Mouse (Mus musculus) hindbrain, embryonic 13.5 days (tissue): ENCODE data around the gene Il1r1. TPM values are rescaled to one million over a fixed set of nuclear protein-coding genes. Genes with fewer than 3 reads are reported as not detected.

Experiments
- ATAC-seq: fragments of 200-750 bp; cut with Nextera tagmentation; 2 replicates; pipeline ENCODE4 v1.8.0; 2017; ENCODE audit warnings: moderate TSS enrichment; ENCODE audit not compliant: low FRiP score
- H3K27ac ChIP-seq: fragments of 300-500 bp; sonication (generic); 2 replicates; pipeline ENCODE4 v1.5.1; 2015; ENCODE audit warnings: inconsistent platforms, mild to moderate bottlenecking, moderate library complexity
- H3K27me3 ChIP-seq: fragments of 300-500 bp; sonication (generic); 2 replicates; pipeline ENCODE4 v1.6.1; 2015; ENCODE audit warnings: mild to moderate bottlenecking, inconsistent platforms
- H3K36me3 ChIP-seq: fragments of 300-500 bp; sonication (generic); 2 replicates; pipeline ENCODE4 v1.6.1; 2015; ENCODE audit warnings: mild to moderate bottlenecking, inconsistent platforms
- H3K4me1 ChIP-seq: fragments of 300-500 bp; sonication (generic); replicated peaks from 2 replicates; pipeline ENCODE4 v1.6.1; 2015; ENCODE audit warnings: inconsistent platforms
- H3K4me2 ChIP-seq: fragments of 300-500 bp; sonication (generic); 2 replicates; pipeline ENCODE4 v1.6.1; 2015; ENCODE audit warnings: inconsistent platforms, mild to moderate bottlenecking, moderate library complexity
- H3K4me3 ChIP-seq: fragments of 300-500 bp; sonication (generic); 2 replicates; pipeline ENCODE4 v1.5.1; 2015; ENCODE audit warnings: mild to moderate bottlenecking, inconsistent platforms
- H3K9ac ChIP-seq: fragments of 300-500 bp; sonication (generic); 2 replicates; pipeline ENCODE4 v1.6.1; 2015; ENCODE audit warnings: mild to moderate bottlenecking, inconsistent platforms
- H3K9me3 ChIP-seq: fragments of 300-500 bp; sonication (generic); 2 replicates; pipeline ENCODE4 v1.6.1; 2016; ENCODE audit warnings: inconsistent platforms
- WGBS: fragments of 180-500 bp; shearing (Covaris S2); methylation state at CpG from one replicate; pipeline ENCODE4 v1.1.7; 2015; 5-methylcytosine and 5-hydroxymethylcytosine counted together
- polyA plus RNA-seq: library from polyadenylated mRNA; unstranded; fragments of >200 nt; fragmentation: Nextera tagmentation; extraction: Ambion mirVana; gene quantifications from 2 replicates; pipeline ENCODE4 v1.2.1, GENCODE M21; 2015

The Il1r1 gene
- polyA plus RNA-seq, 1 experiment from 2014 or later, result 0.74 TPM

DNA sequence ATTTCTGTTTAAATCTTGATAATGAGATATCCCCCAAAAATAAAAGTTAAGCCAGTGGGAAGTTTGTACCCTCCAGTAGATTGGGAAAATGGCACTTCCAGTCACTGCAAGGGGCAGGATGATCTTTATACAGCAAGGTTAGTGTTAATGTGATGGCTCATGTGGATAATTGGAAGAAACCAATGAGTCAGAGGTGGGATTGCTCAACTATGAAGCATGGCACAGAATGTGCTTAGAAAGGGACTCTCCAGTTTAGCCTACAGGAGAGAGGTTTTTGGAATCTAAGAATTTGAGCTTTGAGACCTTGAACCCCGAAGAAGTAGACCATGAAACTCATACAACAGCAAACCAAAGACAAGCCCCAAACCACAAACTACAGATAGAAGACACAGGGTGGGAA is 114.5 kb downstream of the Il1r1 start:
- H3K9me3 ChIP-seq, result no peaks in the 10 kb centered on the region

DNA sequence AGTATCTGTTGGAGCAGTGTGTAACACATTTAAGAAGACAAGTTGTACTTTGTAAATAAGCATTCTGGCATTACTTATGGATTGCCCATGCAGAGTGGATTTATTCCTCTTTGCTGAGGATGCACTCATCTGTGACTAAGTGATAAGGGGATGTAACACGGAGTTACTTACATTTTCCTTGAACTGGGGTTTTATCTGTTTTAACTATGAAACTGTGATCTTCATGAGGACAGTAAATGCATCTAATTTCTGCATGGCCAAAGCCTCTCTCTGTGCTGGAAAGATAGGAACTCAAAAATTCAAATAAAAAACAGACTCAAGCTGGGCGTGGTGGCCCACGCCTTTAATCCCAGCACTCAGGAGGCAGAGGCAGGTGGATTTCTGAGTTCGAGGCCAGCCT is 115.2 kb downstream of the Il1r1 start:
- H3K27ac ChIP-seq, result no peak overlapping the region
- no peak overlapping the region for H3K9ac ChIP-seq
- H3K4me2 ChIP-seq, result no peak overlapping the region
- no peak for ATAC-seq
- H3K36me3 ChIP-seq, result no peaks in the 10 kb centered on the region
- no peaks in the 10 kb centered on the region for H3K4me1 ChIP-seq
- H3K27me3 ChIP-seq, result no peaks in the 10 kb centered on the region
- H3K4me3 ChIP-seq, result no peak overlapping the region
- 87% methylated on average over 4 of the region's 4 CpGs for WGBS
- H3K9me3 ChIP-seq, result no peaks in the 10 kb centered on the region

More for the DNA sequence above, 114.5 kb downstream of the Il1r1 start:
- WGBS, result 92% methylated on average over 1 of the region's 1 CpGs
- H3K9ac ChIP-seq, result no peak overlapping the region
- H3K4me2 ChIP-seq, result no peak overlapping the region
- no peaks in the 10 kb centered on the region for H3K4me1 ChIP-seq
- no peak overlapping the region for H3K27ac ChIP-seq
- no peak for ATAC-seq
- no peak overlapping the region for H3K4me3 ChIP-seq
- no peaks in the 10 kb centered on the region for H3K36me3 ChIP-seq
- H3K27me3 ChIP-seq, result no peaks in the 10 kb centered on the region

GRCm38 (mm10) chr1:40352158-40352903 is 127.5 kb downstream of the Il1r1 start:
- no peaks in the 10 kb centered on the region for H3K9me3 ChIP-seq

DNA sequence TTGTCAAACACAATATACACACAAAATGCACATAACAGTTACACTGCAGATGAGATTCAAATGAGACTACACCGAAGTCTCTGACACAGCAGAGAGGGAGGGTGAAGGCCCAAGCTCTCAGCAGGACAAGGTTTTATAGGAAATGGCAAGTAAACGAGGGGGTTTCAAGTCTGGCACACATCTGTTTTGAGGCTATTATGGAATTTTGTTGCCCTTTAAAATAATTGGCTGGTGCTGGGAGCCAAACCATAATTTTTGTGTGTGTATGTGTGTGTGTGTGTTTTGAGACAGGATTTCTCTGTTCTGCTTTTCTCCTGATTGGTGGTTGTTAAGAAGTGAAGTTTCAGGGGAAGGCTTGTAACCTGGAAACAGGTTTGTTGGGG is 128.0 kb downstream of the Il1r1 start:
- no peak for ATAC-seq
- Histone ChIP-seq H3K4me3 (no peak overlapping the region), H3K4me2 (no peak overlapping the region), H3K27ac (no peak overlapping the region), H3K36me3 (no peaks in the 10 kb centered on the region), H3K27me3 (no peaks in the 10 kb centered on the region), H3K9me3 (no peaks in the 10 kb centered on the region), H3K4me1 (no peaks in the 10 kb centered on the region), H3K9ac (no peak overlapping the region)
- WGBS, result 62% methylated on average over 2 of the region's 2 CpGs

More at GRCm38 (mm10) chr1:40352158-40352903, 127.5 kb downstream of the Il1r1 start:
- no peaks in the 10 kb centered on the region for H3K36me3 ChIP-seq
- H3K4me3 ChIP-seq, result no peak overlapping the region
- 82% methylated on average over 4 of the region's 4 CpGs for WGBS
- no peak overlapping the region for H3K4me2 ChIP-seq
- no peak for ATAC-seq
- no peak overlapping the region for H3K27ac ChIP-seq
- H3K27me3 ChIP-seq, result no peaks in the 10 kb centered on the region
- H3K9ac ChIP-seq, result no peak overlapping the region
- no peaks in the 10 kb centered on the region for H3K4me1 ChIP-seq

GRCm38 (mm10) chr1:40354665-40355064 is 129.8 kb downstream of the Il1r1 start:
- no peak overlapping the region for H3K9ac ChIP-seq
- H3K4me2 ChIP-seq, result no peak overlapping the region
- H3K9me3 ChIP-seq, result no peaks in the 10 kb centered on the region
- no peaks in the 10 kb centered on the region for H3K27me3 ChIP-seq
- no peak overlapping the region for H3K27ac ChIP-seq
- 85% methylated on average over 3 of the region's 3 CpGs for WGBS
- H3K36me3 ChIP-seq, result no peaks in the 10 kb centered on the region
- ATAC-seq, result no peak
- H3K4me3 ChIP-seq, result no peak overlapping the region
- H3K4me1 ChIP-seq, result no peaks in the 10 kb centered on the region

- Histone ChIP-seq H3K27ac (no peak overlapping the region), H3K27me3 (no peaks in the 10 kb centered on the region), H3K4me3 (no peak overlapping the region), H3K4me1 (no peaks in the 10 kb centered on the region), H3K9ac (no peak overlapping the region), H3K9me3 (no peaks in the 10 kb centered on the region), H3K4me2 (no peak overlapping the region), H3K36me3 (no peaks in the 10 kb centered on the region)
- ATAC-seq, result no peak
- 92% methylated on average over 4 of the region's 4 CpGs for WGBS
Measured at GRCm38 (mm10) chr1:40355431-40355843, 130.6 kb downstream of the Il1r1 start.

GRCm38 (mm10) chr1:40355904-40356521 is 131.1 kb downstream of the Il1r1 start:
- Histone ChIP-seq H3K4me2 (no peak overlapping the region), H3K4me3 (no peak overlapping the region), H3K9me3 (no peaks in the 10 kb centered on the region), H3K36me3 (no peaks in the 10 kb centered on the region), H3K4me1 (no peaks in the 10 kb centered on the region), H3K27ac (no peak overlapping the region), H3K9ac (no peak overlapping the region), H3K27me3 (no peaks in the 10 kb centered on the region)
- WGBS, result 91% methylated on average over 10 of the region's 10 CpGs
- no peak for ATAC-seq

DNA sequence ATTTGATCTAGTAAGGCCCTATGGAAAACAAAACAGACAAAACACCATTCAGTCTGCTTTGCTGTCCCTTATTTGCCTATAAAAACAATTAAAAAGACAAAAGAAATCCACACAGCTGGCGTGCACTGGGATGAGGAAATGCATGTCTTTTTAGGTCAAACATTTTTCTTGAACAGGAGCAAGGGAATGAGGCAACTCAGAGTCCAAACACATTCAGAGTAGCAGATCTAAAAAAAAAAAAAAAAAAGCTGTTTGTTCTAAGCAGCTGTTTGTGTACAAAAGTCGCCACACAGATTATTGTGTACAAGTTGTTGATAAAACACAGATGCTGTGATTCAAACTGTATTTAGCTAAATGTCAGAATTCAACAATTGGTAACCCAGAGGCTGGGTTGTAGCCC is 133.0 kb downstream of the Il1r1 start:
- no peak overlapping the region for H3K4me3 ChIP-seq
- no peak overlapping the region for H3K9ac ChIP-seq
- no peak overlapping the region for H3K4me2 ChIP-seq
- no peak for ATAC-seq
- no peaks in the 10 kb centered on the region for H3K27me3 ChIP-seq
- WGBS, result 41% methylated on average over 2 of the region's 2 CpGs
- H3K9me3 ChIP-seq, result no peaks in the 10 kb centered on the region
- H3K4me1 ChIP-seq, result no peaks in the 10 kb centered on the region
- H3K36me3 ChIP-seq, result no peaks in the 10 kb centered on the region
- no peak overlapping the region for H3K27ac ChIP-seq

- Histone ChIP-seq H3K9me3 (no peaks in the 10 kb centered on the region), H3K4me1 (no peaks in the 10 kb centered on the region), H3K9ac (no peak overlapping the region), H3K4me2 (no peak overlapping the region), H3K36me3 (no peaks in the 10 kb centered on the region), H3K4me3 (no peak overlapping the region), H3K27me3 (no peaks in the 10 kb centered on the region), H3K27ac (no peak overlapping the region)
- ATAC-seq, result no peak
- 74% methylated on average over 2 of the region's 2 CpGs for WGBS
Measured at GRCm38 (mm10) chr1:40358351-40358750, 133.5 kb downstream of the Il1r1 start.

- Histone ChIP-seq H3K36me3 (no peaks in the 10 kb centered on the region), H3K4me1 (no peaks in the 10 kb centered on the region)
- 88% methylated on average over 4 of the region's 4 CpGs for WGBS
Measured at GRCm38 (mm10) chr1:40358771-40359181, 133.9 kb downstream of the Il1r1 start.

DNA sequence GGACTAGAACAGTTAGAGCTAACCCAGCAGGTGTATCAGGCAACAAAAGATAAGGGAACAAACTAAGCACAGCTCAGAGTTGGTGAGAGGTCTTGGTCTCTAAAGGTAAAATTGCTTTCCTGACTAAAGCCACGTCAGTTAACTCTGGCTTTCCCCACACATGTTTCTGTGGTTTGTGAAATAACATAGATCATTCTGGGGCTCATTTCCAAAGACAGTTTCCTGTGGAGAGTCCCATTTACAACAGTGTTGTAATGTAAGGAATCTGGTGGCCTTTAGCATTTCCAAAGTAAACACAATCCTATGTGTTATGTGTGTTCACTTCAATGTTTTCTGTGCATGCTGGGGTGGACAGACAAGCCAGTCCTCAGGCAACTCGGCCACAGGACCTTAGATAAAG is 134.9 kb downstream of the Il1r1 start:
- no peaks in the 10 kb centered on the region for H3K9me3 ChIP-seq
- ATAC-seq, result no peak
- H3K9ac ChIP-seq, result no peak overlapping the region
- 67% methylated on average over 2 of the region's 2 CpGs for WGBS
- 0 out of 2 replicates have a peak, but pooled peaks cover 4% of the 10 kb centered on the region for H3K4me1 ChIP-seq
- no peak overlapping the region for H3K4me2 ChIP-seq
- no peaks in the 10 kb centered on the region for H3K36me3 ChIP-seq
- no peak overlapping the region for H3K27ac ChIP-seq
- H3K27me3 ChIP-seq, result no peaks in the 10 kb centered on the region
- H3K4me3 ChIP-seq, result no peak overlapping the region

More at GRCm38 (mm10) chr1:40358771-40359181, 133.9 kb downstream of the Il1r1 start:
- H3K9me3 ChIP-seq, result no peaks in the 10 kb centered on the region
- H3K9ac ChIP-seq, result no peak overlapping the region
- no peak overlapping the region for H3K4me3 ChIP-seq
- no peak overlapping the region for H3K4me2 ChIP-seq
- H3K27ac ChIP-seq, result no peak overlapping the region
- H3K27me3 ChIP-seq, result no peaks in the 10 kb centered on the region
- no peak for ATAC-seq

GRCm38 (mm10) chr1:40360969-40361368 is 136.1 kb downstream of the Il1r1 start:
- H3K4me1 ChIP-seq, result 0 out of 2 replicates have a peak, but pooled peaks cover 5% of the 10 kb centered on the region
- H3K27ac ChIP-seq, result no peak overlapping the region
- H3K9me3 ChIP-seq, result no peaks in the 10 kb centered on the region
- H3K4me2 ChIP-seq, result no peak overlapping the region
- H3K27me3 ChIP-seq, result no peaks in the 10 kb centered on the region
- no peaks in the 10 kb centered on the region for H3K36me3 ChIP-seq
- no peak overlapping the region for H3K4me3 ChIP-seq
- no peak for ATAC-seq
- 77% methylated on average over 7 of the region's 7 CpGs for WGBS
- no peak overlapping the region for H3K9ac ChIP-seq

GRCm38 (mm10) chr1:40361596-40361995 is 136.7 kb downstream of the Il1r1 start:
- ATAC-seq, result no peak
- Histone ChIP-seq H3K9ac (no peak overlapping the region), H3K9me3 (no peaks in the 10 kb centered on the region), H3K27me3 (no peaks in the 10 kb centered on the region), H3K27ac (no peak overlapping the region), H3K4me2 (no peak overlapping the region), H3K4me3 (no peak overlapping the region), H3K4me1 (0 out of 2 replicates have a peak, but pooled peaks cover 5% of the 10 kb centered on the region), H3K36me3 (no peaks in the 10 kb centered on the region)
- WGBS, result 64% methylated on average over 1 of the region's 1 CpGs
